ENCODE assay signal across 24 mouse cellular contexts in the genomic region with DNA sequence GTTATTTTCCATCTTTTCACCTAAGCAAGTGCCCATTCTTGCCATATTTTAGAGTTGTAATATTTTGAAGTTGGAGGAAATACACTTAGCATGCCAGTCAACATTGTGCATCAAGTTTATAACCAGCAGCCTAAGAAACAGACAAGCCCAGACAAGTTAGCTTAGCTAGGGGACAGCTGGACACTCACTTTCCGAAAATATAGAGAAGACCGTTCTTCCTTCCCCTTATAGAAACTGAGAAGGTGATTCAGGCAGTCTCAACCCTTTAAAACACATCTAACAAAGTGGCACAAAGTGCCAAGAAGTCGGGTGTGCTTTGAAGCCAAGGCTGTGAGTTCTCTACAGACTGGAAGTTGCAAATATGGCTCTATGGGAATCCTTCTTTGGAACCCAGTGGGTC. TPM values are rescaled to one million over a fixed set of nuclear protein-coding genes. Genes with fewer than 3 reads are reported as not detected.
DNase-seq lines count a peak whose midpoint lies in the region; ATAC-seq and TF ChIP-seq lines count a peak whose summit lies in the region.
"Had no signal": no experiment of that assay in that cellular context is flagged by ENCODE, and none has a peak within 500 bp of the region (broad histone marks: within the 10 kb centered on the region; RNA-seq: fewer than 3 reads in every experiment).

No protein-coding gene starts in this region.

- peak overlapping the region; percentile 31; the same call in 1 of the 2 replicates for H3K27ac ChIP-seq in kidney, embryonic 16.5 days (ENCODE audit: low read length)
- peak overlapping the region; percentile 65; the same call in 1 of the 2 replicates for H3K27ac ChIP-seq in ES-Bruce4 (ENCODE audit: insufficient read depth, low read length)
- H3K27ac ChIP-seq in embryonic fibroblast, embryonic 13.5 days (ENCODE audit: insufficient read depth, low read length), result peak overlapping the region; percentile 68
- H3K27ac ChIP-seq: forebrain, embryonic 15.5 days; heart, embryonic 15.5 days; hindbrain, embryonic 10.5 days; hindbrain, embryonic 13.5 days had no signal

- H3K9me3 ChIP-seq in kidney, embryonic 16.5 days (ENCODE audit: low read length), result no peaks in the 10 kb centered on the region
- H3K9me3 ChIP-seq in ES-Bruce4 (replicated peaks; ENCODE audit: control insufficient read depth, insufficient read depth, low read length, poor library complexity, severe bottlenecking), result peaks cover 4% of the 10 kb centered on the region; the same call in 1 of the 2 replicates
- H3K9me3 ChIP-seq: forebrain, embryonic 15.5 days; heart, embryonic 12.5 days; heart, embryonic 15.5 days; hindbrain, embryonic 10.5 days; hindbrain, embryonic 13.5 days had no signal

- WGBS in kidney, embryonic 16.5 days, result 77% methylated on average over 3 of the region's 3 CpGs

- TF ChIP-seq CTCF in ES-Bruce4 (IDR thresholded peaks at IDR 0.05; ENCODE audit: low read depth, low read length), result no peak
- no peak for TF ChIP-seq CTCF in embryonic fibroblast, embryonic 13.5 days (IDR thresholded peaks at IDR 0.05; ENCODE audit: borderline replicate concordance, insufficient read depth, low read length)

- H3K27me3 ChIP-seq in kidney, embryonic 16.5 days (ENCODE audit: insufficient read depth, low read length), result no peaks in the 10 kb centered on the region
- H3K27me3 ChIP-seq in ES-Bruce4 (ENCODE audit: control insufficient read depth, insufficient read depth, low read length, poor library complexity, severe bottlenecking), result no peaks in the 10 kb centered on the region
- H3K27me3 ChIP-seq: forebrain, embryonic 15.5 days; heart, embryonic 12.5 days; heart, embryonic 15.5 days; hindbrain, embryonic 13.5 days; Patski had no signal

- no peak overlapping the region for H3K9ac ChIP-seq in kidney, embryonic 16.5 days (replicated peaks; ENCODE audit: low read length)
- H3K9ac ChIP-seq in ES-Bruce4 (ENCODE audit: low read depth, poor library complexity, severe bottlenecking), result no peak overlapping the region
- H3K9ac ChIP-seq: forebrain, embryonic 15.5 days; heart, embryonic 12.5 days; heart, embryonic 15.5 days; hindbrain, embryonic 13.5 days had no signal

- TF ChIP-seq POLR2A in ES-Bruce4 (IDR thresholded peaks at IDR 0.05; ENCODE audit: insufficient read depth, low read length), result no peak
- TF ChIP-seq POLR2A in embryonic fibroblast, embryonic 13.5 days (IDR thresholded peaks at IDR 0.05; ENCODE audit: low read depth, low read length), result no peak

- no peak for DNase-seq in kidney, adult 8-10 months
- no peak for DNase-seq in adrenal gland, postnatal 4 days (ENCODE audit: low spot score in 2 of 2)
- DNase-seq in left cerebral cortex, postnatal 10 days (ENCODE audit: extremely low spot score in 1 of 2, low spot score in 2 of 2), result no peak
- DNase-seq: adrenal gland, postnatal 10 days; adrenal gland, postnatal 36 days; cerebellum, adult 18-20 months; cerebellum, adult 9-10 months; cerebellum, postnatal 14 days; gastrocnemius, postnatal 25 days; heart, adult 18-20 months; heart, postnatal 10 days; heart, postnatal 36 days had no signal

- intact Hi-C loops in left cerebral cortex, postnatal 10 days (cut with DNase I), result no loop called here

- no peak for TF ChIP-seq EP300 in ES-Bruce4 (IDR thresholded peaks at IDR 0.05; ENCODE audit: insufficient read depth, low read depth, low read length)

- no peak overlapping the region for H3K4me2 ChIP-seq in kidney, embryonic 16.5 days (replicated peaks; ENCODE audit: low read depth, low read length)
- H3K4me2 ChIP-seq: forebrain, embryonic 15.5 days; heart, embryonic 12.5 days; heart, embryonic 15.5 days; hindbrain, embryonic 13.5 days had no signal

- ATAC-seq in kidney, embryonic 16.5 days (ENCODE audit: low FRiP score, low TSS enrichment), result no peak
- ATAC-seq: CD4-positive, CD25-positive, alpha-beta regulatory T cell, adult 4 months; forebrain, embryonic 15.5 days; hindbrain, embryonic 16.5 days; Patski had no signal

- no peaks in the 10 kb centered on the region; the same call in 1 of the 2 replicates for H3K4me1 ChIP-seq in kidney, embryonic 16.5 days (ENCODE audit: insufficient read depth, low read length)
- H3K4me1 ChIP-seq in ES-Bruce4 (ENCODE audit: control insufficient read depth, insufficient read depth, low read length), result peaks cover 3% of the 10 kb centered on the region
- peaks cover 4% of the 10 kb centered on the region for H3K4me1 ChIP-seq in embryonic fibroblast, embryonic 13.5 days (ENCODE audit: control insufficient read depth, insufficient read depth, low read length)
- H3K4me1 ChIP-seq: forebrain, embryonic 15.5 days; heart, embryonic 12.5 days; hindbrain, embryonic 10.5 days; hindbrain, embryonic 13.5 days had no signal

- no peaks in the 10 kb centered on the region for H3K36me3 ChIP-seq in kidney, embryonic 16.5 days (ENCODE audit: insufficient read depth, low read length)
- no peaks in the 10 kb centered on the region for H3K36me3 ChIP-seq in ES-Bruce4 (ENCODE audit: control insufficient read depth, insufficient read depth, low read length, poor library complexity, severe bottlenecking)
- H3K36me3 ChIP-seq: forebrain, embryonic 15.5 days; G1E; heart, embryonic 12.5 days; heart, embryonic 15.5 days; hindbrain, embryonic 10.5 days; hindbrain, embryonic 13.5 days had no signal

- H3K4me3 ChIP-seq in kidney, embryonic 16.5 days (ENCODE audit: low read length), result no peak overlapping the region
- no peak overlapping the region for H3K4me3 ChIP-seq in ES-Bruce4 (ENCODE audit: low read depth, low read length)
- H3K4me3 ChIP-seq in embryonic fibroblast, embryonic 13.5 days (ENCODE audit: insufficient read depth, low read length), result no peak overlapping the region
- H3K4me3 ChIP-seq: forebrain, embryonic 15.5 days; heart, embryonic 12.5 days; heart, embryonic 15.5 days; hindbrain, embryonic 10.5 days; hindbrain, embryonic 13.5 days had no signal

RNA-seq across cellular contexts. Expression of gene Pla2g4a, which starts 10.4 kb away (rescaled TPM):
- 46.8 and 48.4 TPM in 2 replicates for polyA plus RNA-seq in kidney, embryonic 16.5 days (2015; fragmentation: Nextera tagmentation; extraction: Ambion mirVana)
- 5.7 and 11.9 TPM in 2 replicates for polyA plus RNA-seq in ES-Bruce4 (2011; ENCODE audit: insufficient read depth, insufficient read length, low read depth, missing spikeins)
- 156 and 277 TPM in 2 replicates for polyA plus RNA-seq in embryonic fibroblast, embryonic 13.5 days (2011; ENCODE audit: insufficient read length, low read depth, missing spikeins)
- total RNA-seq in adrenal gland, postnatal 4 days (2021), result 10 to 100 TPM in 1 of 2 experiments, 1 to 10 TPM in 1; 9.9 to 10.4 TPM
- 1 to 10 TPM; 1.6 to 2.1 TPM for total RNA-seq in left cerebral cortex, postnatal 10 days (2021)
- polyA plus RNA-seq: CD4-positive, CD25-positive, alpha-beta regulatory T cell, adult 4 months; G1E had no signal
